Mouse (Mus musculus): ENCODE data around the gene Btbd35f15.
"Not testable (repeated sequence)": the region's sequence is repeated elsewhere in the genome, so short reads cannot be mapped to it uniquely, and the experiment has no call there.

The Btbd35f15 gene

GRCm38 (mm10) chrX:33577214-33577613 is at the start of gene Btbd35f15:
Btbd35f15 (minus strand) TSS chrX:33577314.
- H3K27me3 ChIP-seq (ENCODE audit: insufficient read depth, low read length); H3K36me3 ChIP-seq (ENCODE audit: insufficient read depth, low read length); H3K9me3 ChIP-seq (ENCODE audit: low read length); H3K4me3 ChIP-seq (replicated peaks; ENCODE audit: low read length); H3K4me1 ChIP-seq (replicated peaks; ENCODE audit: low read depth, low read length): not testable (repeated sequence)

Data from E14TG2a.4 (cell line).